Mouse (Mus musculus) liver, embryonic 12.5 days (tissue): ENCODE measurements at regions not wholly inside any gene's neighbourhood (a gene's known extent, or its start where the extent isn't known, plus 50 kb on each side); places are given as distances from the start of the nearest gene placed in this dataset.

Experiments
- ATAC-seq: fragments of 200-750 bp; cut with Nextera tagmentation; 2 replicates; pipeline ENCODE4 v1.8.0; 2017; ENCODE audit warnings: moderate number of reproducible peaks, mild to moderate bottlenecking, moderate library complexity
- H3K27ac ChIP-seq: fragments of 300-500 bp; sonication (generic); 2 replicates; pipeline ENCODE4 v1.5.1; 2016; ENCODE audit warnings: mild to moderate bottlenecking
- H3K27me3 ChIP-seq: fragments of 300-500 bp; sonication (generic); replicated peaks from 2 replicates; pipeline ENCODE4 v1.6.1; 2016; ENCODE audit warnings: mild to moderate bottlenecking, moderate library complexity
- H3K36me3 ChIP-seq: fragments of 300-500 bp; sonication (generic); 2 replicates; pipeline ENCODE4 v1.6.1; 2016; ENCODE audit warnings: mild to moderate bottlenecking, moderate library complexity
- H3K4me1 ChIP-seq: fragments of 300-500 bp; sonication (generic); 2 replicates; pipeline ENCODE4 v1.6.1; 2016
- H3K4me2 ChIP-seq: fragments of 300-500 bp; sonication (generic); 2 replicates; pipeline ENCODE4 v1.6.1; 2016; ENCODE audit warnings: mild to moderate bottlenecking, moderate library complexity
- H3K4me3 ChIP-seq: fragments of 300-500 bp; sonication (generic); 2 replicates; pipeline ENCODE4 v1.5.1; 2016; ENCODE audit warnings: mild to moderate bottlenecking, moderate library complexity
- H3K9ac ChIP-seq: fragments of 300-500 bp; sonication (generic); 2 replicates; pipeline ENCODE4 v1.6.1; 2016; ENCODE audit warnings: mild to moderate bottlenecking, moderate library complexity
- H3K9me3 ChIP-seq: fragments of 300-500 bp; sonication (generic); replicated peaks from 2 replicates; pipeline ENCODE4 v1.6.1; 2016; ENCODE audit warnings: mild to moderate bottlenecking, moderate library complexity
- WGBS: fragments of 180-500 bp; shearing (Covaris S2); methylation state at CpG from one replicate; pipeline ENCODE4 v1.1.7; 2016; ENCODE audit not compliant: insufficient replicate concordance; 5-methylcytosine and 5-hydroxymethylcytosine counted together

GRCm38 (mm10) chr16:24094566-24094965, 105.9 kb upstream of the Bcl6 start:
- H3K27me3 ChIP-seq: no peaks in the 10 kb centered on the region
- no peak overlapping the region for H3K4me2 ChIP-seq
- WGBS: 73% methylated on average over 6 of the region's 6 CpGs
- no peak for ATAC-seq
- no peak overlapping the region for H3K4me3 ChIP-seq
- no peaks in the 10 kb centered on the region; the same call in 1 of the 2 replicates for H3K4me1 ChIP-seq
- no peak overlapping the region for H3K9ac ChIP-seq
- H3K9me3 ChIP-seq: no peaks in the 10 kb centered on the region
- no peaks in the 10 kb centered on the region for H3K36me3 ChIP-seq
- no peak overlapping the region for H3K27ac ChIP-seq

DNA sequence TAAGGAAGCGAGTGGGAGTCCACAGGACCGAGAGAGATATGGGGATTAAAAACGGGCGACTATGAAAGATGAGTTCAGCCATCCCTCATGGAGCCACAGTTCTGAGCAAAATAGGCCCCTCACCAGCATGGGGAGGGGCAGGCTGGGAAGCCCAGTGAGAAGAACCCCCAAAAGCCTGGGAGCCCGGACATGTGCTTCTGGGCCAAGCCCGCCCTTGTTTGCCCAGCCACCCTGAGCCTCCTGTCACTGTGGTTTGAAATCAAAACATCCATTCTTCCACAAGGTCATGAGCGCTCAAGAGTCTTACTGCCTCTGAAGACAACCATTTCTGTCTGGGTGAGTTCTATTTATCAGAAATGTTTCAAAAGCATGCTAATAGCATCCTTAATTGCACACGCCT, 105.0 kb upstream of the Bcl6 start:
- 69% methylated on average over 8 of the region's 8 CpGs for WGBS

GRCm38 (mm10) chr16:24092616-24093525, 104.2 kb upstream of the Bcl6 start:
- H3K36me3 ChIP-seq: no peaks in the 10 kb centered on the region

More for the DNA sequence above, 105.0 kb upstream of the Bcl6 start:
- no peak overlapping the region for H3K4me3 ChIP-seq
- no peaks in the 10 kb centered on the region; the same call in 1 of the 2 replicates for H3K4me1 ChIP-seq
- no peak overlapping the region for H3K27ac ChIP-seq
- ATAC-seq: no peak
- H3K9ac ChIP-seq: no peak overlapping the region
- H3K4me2 ChIP-seq: no peak overlapping the region
- no peaks in the 10 kb centered on the region for H3K9me3 ChIP-seq
- no peaks in the 10 kb centered on the region for H3K36me3 ChIP-seq
- no peaks in the 10 kb centered on the region for H3K27me3 ChIP-seq

DNA sequence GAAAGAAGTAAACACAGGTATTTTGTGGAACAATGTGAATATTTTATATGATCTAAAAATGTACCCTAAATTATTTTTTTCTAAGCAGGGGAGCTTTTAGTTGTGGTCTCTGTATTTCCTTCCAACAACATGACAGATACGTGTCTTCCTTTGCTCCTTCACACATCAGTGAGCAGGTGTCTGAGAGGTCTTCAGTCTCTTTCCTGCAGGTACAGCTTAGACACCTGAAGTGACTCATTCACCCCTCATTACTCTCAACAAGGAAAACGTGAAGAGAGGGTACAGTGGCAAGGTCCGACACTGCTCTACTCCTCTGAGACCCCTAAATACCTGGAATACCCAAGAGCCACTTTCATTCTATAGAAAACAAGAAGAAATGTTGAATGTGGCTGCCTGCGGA, 103.5 kb upstream of the Bcl6 start:
- ATAC-seq: no peak
- no peaks in the 10 kb centered on the region for H3K9me3 ChIP-seq
- 66% methylated on average over 4 of the region's 4 CpGs for WGBS

More at GRCm38 (mm10) chr16:24092616-24093525, 104.2 kb upstream of the Bcl6 start:
- H3K9me3 ChIP-seq: no peaks in the 10 kb centered on the region
- H3K27ac ChIP-seq: no peak overlapping the region
- no peaks in the 10 kb centered on the region; the same call in 1 of the 2 replicates for H3K4me1 ChIP-seq
- H3K4me3 ChIP-seq: no peak overlapping the region
- H3K9ac ChIP-seq: no peak overlapping the region
- WGBS: 59% methylated on average over 5 of the region's 5 CpGs
- no peak overlapping the region for H3K4me2 ChIP-seq
- no peaks in the 10 kb centered on the region for H3K27me3 ChIP-seq
- no peak for ATAC-seq

GRCm38 (mm10) chr16:24090981-24091380, 102.3 kb upstream of the Bcl6 start:
- 54% methylated on average over 4 of the region's 4 CpGs for WGBS
- H3K9me3 ChIP-seq: no peaks in the 10 kb centered on the region
- ATAC-seq: no peak
- no peaks in the 10 kb centered on the region for H3K27me3 ChIP-seq
- no peak overlapping the region for H3K9ac ChIP-seq
- H3K4me1 ChIP-seq: no peaks in the 10 kb centered on the region; the same call in 1 of the 2 replicates
- no peaks in the 10 kb centered on the region for H3K36me3 ChIP-seq
- no peak overlapping the region for H3K4me3 ChIP-seq
- H3K27ac ChIP-seq: no peak overlapping the region
- H3K4me2 ChIP-seq: no peak overlapping the region

More for the DNA sequence above, 103.5 kb upstream of the Bcl6 start:
- Histone ChIP-seq H3K9ac (no peak overlapping the region), H3K27me3 (no peaks in the 10 kb centered on the region), H3K36me3 (no peaks in the 10 kb centered on the region), H3K4me3 (no peak overlapping the region), H3K4me2 (no peak overlapping the region), H3K4me1 (no peaks in the 10 kb centered on the region; the same call in 1 of the 2 replicates), H3K27ac (no peak overlapping the region)

GRCm38 (mm10) chr16:24089840-24090762, 101.4 kb upstream of the Bcl6 start:
- Histone ChIP-seq H3K4me1 (no peaks in the 10 kb centered on the region; the same call in 1 of the 2 replicates), H3K4me3 (no peak overlapping the region), H3K27me3 (no peaks in the 10 kb centered on the region), H3K9me3 (no peaks in the 10 kb centered on the region), H3K27ac (no peak overlapping the region), H3K4me2 (no peak overlapping the region), H3K36me3 (no peaks in the 10 kb centered on the region), H3K9ac (no peak overlapping the region)
- no peak for ATAC-seq
- WGBS: 75% methylated on average over 11 of the region's 11 CpGs

DNA sequence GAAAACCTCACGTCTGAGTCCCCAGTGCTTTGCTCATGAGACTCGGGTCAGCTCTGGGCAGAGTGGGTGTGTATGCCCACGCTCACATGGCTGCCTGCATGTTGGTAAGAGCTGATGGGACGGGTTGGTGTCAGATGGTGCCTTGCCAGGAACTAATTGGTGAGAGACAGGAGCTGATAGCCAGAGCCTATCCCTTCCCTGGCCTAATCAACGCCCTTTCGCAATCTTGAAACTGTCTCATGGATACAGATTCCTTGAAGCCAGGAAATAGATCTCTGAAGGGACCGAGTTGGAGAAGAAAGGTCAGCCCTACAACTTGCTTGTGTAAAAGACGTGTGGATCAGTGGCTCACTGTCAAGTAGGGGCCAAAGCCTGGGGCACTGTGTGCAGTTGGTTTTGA, 95.3 kb upstream of the Bcl6 start:
- Histone ChIP-seq H3K4me2 (no peak overlapping the region), H3K36me3 (no peaks in the 10 kb centered on the region), H3K27me3 (no peaks in the 10 kb centered on the region), H3K9me3 (no peaks in the 10 kb centered on the region), H3K27ac (no peak overlapping the region), H3K9ac (no peak overlapping the region), H3K4me3 (no peak overlapping the region), H3K4me1 (no peaks in the 10 kb centered on the region)
- WGBS: 48% methylated on average over 8 of the region's 8 CpGs
- ATAC-seq: no peak

GRCm38 (mm10) chr16:24080471-24080870, 91.8 kb upstream of the Bcl6 start:
- Histone ChIP-seq H3K9ac (no peak overlapping the region), H3K36me3 (no peaks in the 10 kb centered on the region), H3K4me3 (no peak overlapping the region), H3K27ac (no peak overlapping the region), H3K4me2 (no peak overlapping the region), H3K27me3 (no peaks in the 10 kb centered on the region), H3K9me3 (no peaks in the 10 kb centered on the region), H3K4me1 (no peaks in the 10 kb centered on the region)
- 76% methylated on average over 5 of the region's 5 CpGs for WGBS
- ATAC-seq: no peak

DNA sequence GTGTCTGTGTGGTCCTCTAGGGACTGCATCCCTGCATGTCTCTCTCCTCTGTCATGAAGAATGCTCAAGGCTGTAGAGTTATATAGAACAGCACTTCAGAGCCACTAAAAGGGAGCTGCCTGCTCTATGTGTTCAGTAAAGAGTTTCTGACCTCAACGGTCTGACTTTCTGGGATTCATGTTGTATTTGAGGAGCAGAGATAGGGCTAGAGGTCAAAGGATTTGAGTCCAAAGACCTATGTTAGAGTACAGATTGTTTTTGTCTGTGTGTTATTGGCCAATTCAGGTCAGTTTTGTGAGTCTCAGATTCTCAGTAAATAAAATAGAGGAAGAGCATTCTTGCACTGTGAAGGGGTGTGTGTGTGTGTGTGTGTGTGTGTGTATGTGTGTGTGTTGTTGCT, 90.0 kb upstream of the Bcl6 start:
- H3K4me1 ChIP-seq: no peaks in the 10 kb centered on the region
- WGBS: 72% methylated on average over 1 of the region's 1 CpGs
- H3K27me3 ChIP-seq: no peaks in the 10 kb centered on the region
- no peak for ATAC-seq
- no peaks in the 10 kb centered on the region for H3K36me3 ChIP-seq
- H3K4me3 ChIP-seq: no peak overlapping the region
- no peak overlapping the region for H3K9ac ChIP-seq
- H3K4me2 ChIP-seq: no peak overlapping the region
- no peak overlapping the region for H3K27ac ChIP-seq
- no peaks in the 10 kb centered on the region for H3K9me3 ChIP-seq

DNA sequence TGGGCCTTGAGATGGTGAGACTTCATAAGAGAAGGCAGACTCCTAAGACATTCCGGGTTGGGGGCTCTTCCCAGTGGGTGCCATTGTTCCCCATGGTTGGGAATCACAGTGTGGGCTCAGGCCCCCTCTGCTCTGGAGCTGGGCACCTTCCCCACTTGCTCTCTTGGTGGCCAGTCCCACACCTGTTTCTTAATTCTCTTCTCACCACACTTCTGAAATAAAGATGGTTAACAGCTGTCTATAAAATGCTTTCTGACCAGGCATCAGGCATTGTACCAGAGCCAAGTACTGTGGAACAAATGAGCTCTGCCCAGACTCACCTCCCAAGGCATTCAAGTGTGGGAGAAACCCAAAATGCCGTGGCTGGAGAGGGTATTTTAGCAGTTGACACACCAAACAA, 88.8 kb upstream of the Bcl6 start:
- WGBS: 51% methylated on average over 2 of the region's 2 CpGs
- no peaks in the 10 kb centered on the region for H3K9me3 ChIP-seq
- no peak for ATAC-seq
- no peak overlapping the region for H3K4me3 ChIP-seq
- H3K9ac ChIP-seq: no peak overlapping the region
- no peaks in the 10 kb centered on the region for H3K36me3 ChIP-seq
- no peak overlapping the region for H3K4me2 ChIP-seq
- no peak overlapping the region for H3K27ac ChIP-seq
- no peaks in the 10 kb centered on the region for H3K4me1 ChIP-seq
- H3K27me3 ChIP-seq: no peaks in the 10 kb centered on the region

- no peak for ATAC-seq
- H3K27ac ChIP-seq: no peak overlapping the region
- no peak overlapping the region for H3K4me3 ChIP-seq
- H3K27me3 ChIP-seq: no peaks in the 10 kb centered on the region
- H3K36me3 ChIP-seq: no peaks in the 10 kb centered on the region
- H3K4me1 ChIP-seq: no peaks in the 10 kb centered on the region
- WGBS: 64% methylated on average over 4 of the region's 4 CpGs
- no peak overlapping the region for H3K4me2 ChIP-seq
- H3K9me3 ChIP-seq: no peaks in the 10 kb centered on the region
- H3K9ac ChIP-seq: no peak overlapping the region
Measured at GRCm38 (mm10) chr16:24076799-24077136, 88.1 kb upstream of the Bcl6 start.
